Mouse (Mus musculus) adrenal gland, postnatal 10 days (tissue): ENCODE results near the gene Itpr1. TPM values are rescaled to one million over a fixed set of nuclear protein-coding genes. Genes with fewer than 3 reads are reported as not detected.
"Not testable (repeated sequence)": the region's sequence is repeated elsewhere in the genome, so short reads cannot be mapped to it uniquely, and the experiment has no call there.

Experiments
- DNase-seq: peaks from one replicate; pipeline ENCODE4 v3.0.0; 2021; ENCODE audit warnings: mixed read lengths
- total RNA-seq, 2 experiments: library from RNA; stranded (reverse); gene quantifications; 2 replicates each; pipeline ENCODE4 v1.2.3; 2021

Itpr1 gene
- total RNA-seq, 2 experiments from 2014 or later, result 100 to 111 TPM

GRCm38 (mm10) chr6:108549495-108549935 lies 336.6 kb downstream of the Itpr1 start:
- no peak for DNase-seq

DNA sequence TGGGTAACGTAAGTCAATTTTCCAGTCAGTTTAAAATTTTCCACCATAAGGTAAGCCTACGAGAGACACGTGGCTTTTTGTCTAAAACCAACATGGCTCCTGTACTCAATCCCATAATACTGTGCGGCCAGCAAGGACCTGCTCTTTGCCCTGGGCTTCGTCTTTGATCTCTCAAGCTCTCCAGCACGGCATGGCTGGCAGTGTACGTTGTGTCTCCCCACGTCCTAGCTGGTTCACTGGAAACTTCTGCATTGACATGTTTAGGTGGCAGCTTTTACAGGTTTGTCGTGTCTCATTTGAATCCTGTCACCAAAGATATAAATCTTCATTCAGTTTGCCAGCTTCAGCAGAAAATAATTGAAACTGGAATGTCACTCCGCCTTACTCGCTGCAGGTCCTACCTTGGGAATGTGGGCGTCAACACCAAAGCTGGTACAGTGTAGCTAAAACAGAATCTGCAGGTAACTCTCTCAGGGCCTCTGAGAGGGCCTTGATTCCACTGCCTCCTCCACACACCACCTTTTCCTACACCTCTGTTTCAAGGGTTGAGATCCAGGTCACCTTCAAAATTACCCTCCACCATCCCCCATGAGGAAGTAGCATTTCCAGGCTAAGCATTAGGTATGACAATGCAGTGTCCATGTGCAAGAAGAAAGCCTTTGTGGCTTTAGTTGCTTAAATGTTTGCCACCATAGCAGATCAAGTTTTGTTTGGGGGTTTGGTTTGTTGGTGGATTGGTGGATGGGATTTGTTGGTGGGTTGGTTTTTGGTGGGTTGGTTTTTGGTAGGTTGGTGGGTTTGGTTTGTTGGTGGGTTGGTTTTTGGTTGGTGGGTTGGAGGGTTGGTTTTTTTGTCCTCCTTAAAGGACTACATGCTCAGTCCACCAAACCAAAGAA lies 339.1 kb downstream of the Itpr1 start:
- no peak for DNase-seq

DNA sequence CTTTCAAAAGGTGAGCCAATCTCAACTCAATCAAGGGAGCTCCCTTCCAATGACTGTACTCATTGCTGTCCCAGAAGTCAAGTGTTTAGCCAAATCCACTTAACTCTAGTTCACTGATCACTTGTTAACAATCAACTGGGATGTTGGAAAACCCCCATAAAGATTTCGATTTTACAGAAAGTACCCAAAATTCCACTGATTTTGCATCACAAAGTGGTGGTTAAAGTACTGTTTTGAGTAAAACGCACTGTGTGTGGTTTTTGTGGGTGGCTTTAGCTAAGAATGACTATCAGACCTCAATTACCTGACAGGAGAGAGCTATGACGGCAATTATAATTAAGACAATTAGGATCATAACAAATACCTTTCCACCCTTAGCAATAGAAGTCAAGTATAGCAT lies 340.1 kb downstream of the Itpr1 start:
- no peak for DNase-seq

DNA sequence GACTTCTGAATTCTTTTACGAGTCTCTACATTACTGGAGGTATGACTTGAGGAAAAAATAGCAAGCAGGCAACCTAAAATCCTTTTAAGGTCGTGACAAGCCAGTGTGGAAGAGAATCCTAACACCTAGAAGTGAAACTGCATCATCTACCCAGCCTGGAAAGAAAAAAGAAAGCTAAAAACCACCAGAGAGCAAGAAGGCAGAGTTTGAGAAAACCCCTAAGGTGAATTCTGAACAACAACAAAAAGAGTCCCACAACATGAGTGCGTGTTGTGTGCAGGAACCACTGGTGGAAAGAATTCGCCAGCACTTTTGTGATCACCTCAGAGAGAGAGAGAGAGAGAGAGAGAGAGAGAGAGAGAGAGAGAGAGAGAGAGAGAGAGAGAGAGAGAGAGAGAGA lies 340.6 kb downstream of the Itpr1 start:
- no peak for DNase-seq

GRCm38 (mm10) chr6:108554389-108554788 lies 341.5 kb downstream of the Itpr1 start:
- DNase-seq, result no peak

DNA sequence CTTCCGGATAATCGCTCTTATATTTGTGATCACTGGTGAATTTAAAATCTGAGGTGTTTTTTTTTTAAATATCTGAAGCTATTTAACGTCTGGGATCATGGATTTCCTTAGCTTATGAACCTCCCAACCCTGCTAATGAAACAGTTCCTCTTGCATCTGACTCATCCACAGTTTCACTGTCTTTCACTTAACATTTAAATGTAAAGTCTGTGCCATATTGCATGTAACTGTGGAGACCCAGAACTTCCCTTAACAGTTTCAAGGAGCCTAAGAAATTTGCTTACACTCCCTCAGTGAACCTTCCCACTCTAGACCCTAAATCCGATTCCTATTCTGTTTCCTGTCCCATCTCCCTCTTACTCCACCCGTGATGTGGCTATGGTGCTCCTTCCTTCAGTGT lies 342.0 kb downstream of the Itpr1 start:
- no peak for DNase-seq

DNA sequence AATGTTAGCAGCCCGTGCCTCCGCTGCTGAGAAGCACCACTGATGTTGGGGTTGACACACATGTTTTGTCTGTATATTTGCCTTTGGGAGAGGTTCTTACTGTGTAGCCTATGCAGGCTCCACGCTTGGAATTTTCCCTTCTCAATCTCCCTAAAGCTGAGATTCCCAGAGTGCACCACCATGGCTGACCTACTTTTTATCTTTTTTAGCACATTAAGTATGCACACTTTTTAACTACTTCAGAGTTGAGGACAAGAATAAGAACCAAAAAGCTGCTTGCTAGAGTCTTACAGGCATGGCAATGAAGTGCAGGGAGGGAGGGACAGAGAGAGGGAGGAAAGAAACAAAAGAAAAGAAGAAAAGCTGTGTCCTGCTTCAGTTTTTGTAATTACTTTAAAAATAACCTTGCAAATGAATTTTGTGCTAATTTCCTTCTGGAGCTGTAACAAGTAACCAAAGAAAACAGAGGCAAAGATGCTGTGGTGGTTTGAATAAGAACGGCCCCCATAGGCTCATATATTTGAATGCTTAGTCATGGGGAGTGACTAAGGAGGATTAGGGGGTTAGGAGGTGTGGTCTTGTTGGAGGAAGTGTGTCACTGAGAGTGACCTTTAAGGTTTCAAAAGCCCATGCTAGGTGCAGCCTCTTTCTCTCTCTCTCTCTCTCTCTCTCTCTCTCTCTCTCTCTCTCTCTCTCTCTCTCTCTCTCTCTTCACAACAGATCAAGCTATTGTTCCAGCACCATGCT lies 344.9 kb downstream of the Itpr1 start:
- DNase-seq, result no peak

DNA sequence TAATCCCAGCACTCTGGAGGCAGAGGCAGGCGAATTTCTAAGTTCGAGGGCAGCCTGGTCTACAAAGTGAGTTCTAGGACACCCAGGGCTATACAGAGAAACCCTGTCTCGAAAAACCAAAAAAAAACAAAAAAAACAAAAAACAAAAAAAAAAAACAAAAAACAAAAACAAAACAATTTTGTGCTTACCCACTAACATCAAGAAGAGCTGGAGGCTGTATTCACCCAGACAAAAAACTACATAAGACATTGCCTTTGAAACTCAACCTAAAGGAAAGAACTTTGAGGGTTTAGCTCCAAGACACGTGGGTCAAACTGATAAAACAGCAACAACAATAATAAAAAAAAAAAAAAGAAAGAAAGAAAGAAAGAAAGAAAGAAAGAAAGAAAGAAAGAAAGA lies 346.3 kb downstream of the Itpr1 start:
- not testable (repeated sequence) for DNase-seq

DNA sequence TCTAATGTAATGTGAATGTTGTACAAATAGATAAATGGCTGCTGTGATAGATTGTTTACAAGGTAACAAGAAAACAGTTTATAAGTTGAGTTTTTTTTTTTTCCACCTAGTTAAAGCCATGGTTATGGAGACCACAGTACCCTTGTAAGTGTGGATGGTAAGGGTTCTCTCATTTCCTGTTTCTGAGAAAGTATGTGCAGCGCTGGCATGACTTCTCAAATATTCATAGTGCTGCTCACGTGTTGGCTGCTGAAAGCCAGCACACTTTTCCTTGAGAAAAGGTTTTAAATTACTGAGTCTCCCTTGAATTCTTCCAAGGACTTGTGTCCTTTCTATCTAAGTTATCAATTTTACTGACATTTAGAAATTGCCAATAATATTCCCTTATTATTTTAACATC lies 350.1 kb downstream of the Itpr1 start:
- DNase-seq, result no peak

- DNase-seq, result not testable (repeated sequence)
These were observed 352.6 kb downstream of the Itpr1 start for GRCm38 (mm10) chr6:108565447-108565846.

DNA sequence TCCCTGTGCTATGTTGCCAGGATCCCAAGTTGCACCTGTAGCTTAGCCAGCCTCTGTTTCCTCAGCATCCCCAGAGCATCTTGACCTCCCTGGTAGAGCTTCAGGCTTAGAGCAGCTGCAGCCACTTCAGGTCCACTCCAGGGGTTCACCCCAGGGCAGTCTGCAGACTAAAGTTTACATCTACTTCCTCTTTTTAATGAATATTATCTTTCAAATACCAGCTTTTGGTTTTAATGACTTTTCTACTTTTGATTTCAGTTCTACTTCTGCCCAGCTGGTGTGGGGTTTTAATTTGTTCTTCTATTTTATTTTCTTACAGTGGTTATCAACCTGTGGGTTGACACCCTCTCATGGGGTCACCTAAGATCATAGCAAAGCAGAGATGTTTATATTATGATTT lies 353.7 kb downstream of the Itpr1 start:
- no peak for DNase-seq

DNA sequence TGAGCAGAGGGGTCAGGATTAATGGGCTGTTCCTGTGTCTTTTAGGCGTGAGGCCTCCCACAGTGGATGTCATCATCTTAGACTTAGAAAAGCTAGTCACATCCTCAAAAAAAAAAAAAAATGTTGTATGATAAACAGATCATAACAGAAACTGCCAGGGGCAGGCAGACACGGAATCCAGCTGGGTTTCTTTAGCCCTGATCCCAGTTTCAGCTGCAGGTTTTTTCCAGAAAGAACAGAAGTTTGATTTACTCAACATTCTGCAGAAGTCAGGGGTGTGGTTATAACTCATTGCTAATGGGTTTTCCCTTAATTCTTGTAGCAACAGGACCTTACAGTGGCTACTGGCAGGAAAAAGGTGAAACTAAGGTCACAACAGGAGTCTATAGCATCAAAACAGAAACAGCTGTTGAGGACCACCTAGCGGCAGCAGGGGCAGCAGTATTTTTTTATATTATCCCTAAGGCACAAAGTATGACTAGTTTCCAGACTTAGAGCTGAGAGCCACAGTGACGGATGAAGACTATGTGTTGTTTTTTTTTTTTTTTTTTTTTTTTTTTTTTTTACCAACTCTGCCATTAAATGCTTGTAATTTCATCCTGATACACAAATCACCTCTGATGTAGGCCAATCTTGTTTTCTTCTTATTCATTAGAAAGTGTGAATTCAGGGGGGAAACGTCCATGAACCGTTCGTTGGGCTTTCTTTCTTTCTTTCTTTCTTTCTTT lies 356.7 kb downstream of the Itpr1 start:
- no peak for DNase-seq

GRCm38 (mm10) chr6:108570351-108571041 lies 357.6 kb downstream of the Itpr1 start:
- DNase-seq, result peak; percentile 66

DNA sequence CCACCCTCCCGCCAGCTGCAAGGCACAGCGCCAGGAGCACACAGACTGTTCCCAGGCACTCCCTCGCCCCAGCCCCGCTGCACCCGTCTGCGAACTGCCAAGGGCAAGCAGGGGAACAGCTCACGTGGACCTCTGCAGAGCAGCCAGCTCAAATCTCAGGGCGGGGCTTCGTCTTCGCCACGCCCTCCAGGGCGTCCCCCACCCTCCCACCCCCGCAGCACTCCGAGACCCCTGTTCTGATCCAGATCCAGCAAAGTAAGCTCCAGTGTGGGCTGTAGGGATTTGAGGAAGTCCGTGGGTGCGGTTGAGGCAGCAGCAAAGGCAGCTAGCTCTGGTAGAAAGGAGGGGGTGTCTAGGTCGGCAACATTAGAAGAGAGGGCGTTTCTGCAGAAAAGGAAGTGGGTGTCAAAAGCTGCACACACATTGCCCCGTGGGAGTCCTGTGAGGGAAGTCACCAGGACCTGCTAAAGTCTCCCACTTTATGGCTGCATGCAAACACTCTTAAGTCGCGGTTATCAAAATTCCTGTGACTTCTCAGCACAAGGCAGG lies 358.2 kb downstream of the Itpr1 start:
- DNase-seq, result peak; percentile 91

DNA sequence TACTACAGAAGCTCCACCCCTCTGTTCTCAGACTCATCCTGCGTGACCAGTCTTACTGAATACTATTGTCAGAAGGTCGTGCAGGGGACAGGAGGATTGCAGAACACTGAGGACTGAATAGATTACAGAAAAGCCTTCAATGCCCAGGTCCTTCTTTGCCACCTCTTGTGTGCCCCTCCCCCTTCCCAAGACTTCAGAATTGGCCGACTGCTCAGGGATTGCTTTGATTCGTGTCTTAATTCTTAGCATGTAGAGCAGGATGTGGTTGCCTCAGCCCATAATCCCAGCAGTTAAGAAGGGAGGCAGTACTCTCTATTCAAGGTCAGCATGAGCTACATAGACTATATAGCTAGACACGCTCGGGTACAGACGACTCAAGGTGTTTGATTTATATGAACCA lies 359.8 kb downstream of the Itpr1 start:
- DNase-seq, result no peak

GRCm38 (mm10) chr6:108577056-108577455 lies 364.2 kb downstream of the Itpr1 start:
- no peak for DNase-seq

- DNase-seq, result no peak
These were observed 375.5 kb downstream of the Itpr1 start for GRCm38 (mm10) chr6:108588426-108588825.

DNA sequence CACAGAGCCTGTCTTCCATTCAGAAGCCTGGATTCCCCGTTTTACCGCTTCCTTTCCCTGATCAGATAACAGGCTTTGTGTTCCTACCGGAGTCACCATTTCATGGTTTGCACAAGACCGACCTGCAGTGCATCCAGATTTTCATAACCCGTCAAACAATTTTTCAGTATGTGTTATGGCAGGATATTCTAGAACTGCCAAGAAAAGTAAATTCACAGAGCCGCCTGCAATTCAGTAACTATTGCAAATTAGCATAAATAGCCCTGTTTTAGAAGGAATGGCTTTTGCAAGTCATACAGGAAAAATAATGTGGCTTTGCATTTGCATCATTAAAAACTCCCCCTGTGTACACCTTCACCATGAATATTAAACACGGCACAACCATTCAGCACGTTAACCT lies 379.3 kb downstream of the Itpr1 start:
- DNase-seq, result no peak

GRCm38 (mm10) chr6:108592636-108593035 lies 379.7 kb downstream of the Itpr1 start:
- DNase-seq, result no peak

DNA sequence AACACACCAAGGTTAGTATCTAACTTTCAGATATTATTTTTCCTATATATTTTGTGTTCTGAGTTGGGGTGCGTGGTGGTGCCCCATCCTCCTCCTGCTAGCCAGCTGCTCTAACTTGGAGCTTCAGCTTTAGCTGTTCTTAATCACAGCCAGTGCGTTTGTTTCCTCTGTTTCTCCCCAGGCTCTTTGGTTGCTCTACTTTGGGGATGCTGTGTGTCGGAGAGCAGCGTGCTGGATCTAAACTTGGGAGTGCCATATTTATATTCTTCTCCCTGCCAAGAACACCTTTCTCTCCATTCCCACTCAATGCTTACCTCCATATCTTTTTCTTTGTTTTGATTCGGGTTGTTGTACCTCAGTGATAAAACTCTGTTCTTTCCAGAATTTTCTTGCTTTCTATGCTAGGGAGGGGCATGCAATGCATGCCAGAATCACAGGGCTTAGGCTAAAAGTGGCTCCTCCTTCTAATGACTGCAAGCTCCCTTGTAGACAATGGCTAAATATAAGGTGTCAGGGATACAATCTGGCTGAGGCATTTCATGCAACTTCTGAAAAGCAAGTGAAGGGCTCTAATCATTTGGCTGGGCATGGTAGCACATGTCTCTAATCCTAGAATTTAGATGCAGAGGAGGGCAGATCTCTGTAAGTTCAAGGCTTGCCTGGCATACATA lies 381.4 kb downstream of the Itpr1 start:
- DNase-seq, result no peak

- no peak for DNase-seq
These were observed 385.8 kb downstream of the Itpr1 start for GRCm38 (mm10) chr6:108598691-108599090.
